Mouse (Mus musculus): ENCODE measurements around the gene Lama2. TPM values are rescaled to one million over a fixed set of nuclear protein-coding genes. Genes with fewer than 3 reads are reported as not detected.

The Lama2 gene
- polyA plus RNA-seq, 1 experiment from 2014 or later, result 22.3 TPM

DNA sequence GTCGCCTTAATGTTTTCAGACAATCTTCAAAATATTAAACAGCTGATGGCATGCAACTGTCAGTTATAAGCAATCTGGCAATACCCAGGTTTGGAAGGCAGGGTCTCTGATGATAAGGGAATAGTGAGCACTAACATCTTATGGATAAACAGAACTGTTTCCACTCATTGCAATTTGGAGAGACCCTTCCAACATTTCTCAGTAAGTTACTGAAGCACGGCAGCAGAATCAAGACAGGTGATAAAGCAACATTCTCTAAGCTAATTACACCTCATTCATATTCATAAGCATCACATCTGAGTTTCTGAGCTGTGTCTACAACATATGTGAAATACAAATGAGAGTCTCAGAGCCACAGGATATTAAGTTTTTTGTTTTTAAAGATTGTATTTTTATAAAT lies 542.4 kb downstream of the Lama2 start:
- no peak overlapping the region for H3K9ac ChIP-seq
- no peak overlapping the region for H3K4me3 ChIP-seq
- H3K36me3 ChIP-seq, result no peaks in the 10 kb centered on the region
- no peaks in the 10 kb centered on the region for H3K9me3 ChIP-seq
- H3K4me2 ChIP-seq, result no peak overlapping the region
- no peaks in the 10 kb centered on the region for H3K4me1 ChIP-seq
- H3K27me3 ChIP-seq, result no peaks in the 10 kb centered on the region
- no peak for ATAC-seq (ENCODE audit: insufficient number of reproducible peaks, insufficient read depth, low FRiP score, low TSS enrichment, low read depth)
- WGBS, result 82% methylated on average over 2 of the region's 2 CpGs
- no peak overlapping the region for H3K27ac ChIP-seq

DNA sequence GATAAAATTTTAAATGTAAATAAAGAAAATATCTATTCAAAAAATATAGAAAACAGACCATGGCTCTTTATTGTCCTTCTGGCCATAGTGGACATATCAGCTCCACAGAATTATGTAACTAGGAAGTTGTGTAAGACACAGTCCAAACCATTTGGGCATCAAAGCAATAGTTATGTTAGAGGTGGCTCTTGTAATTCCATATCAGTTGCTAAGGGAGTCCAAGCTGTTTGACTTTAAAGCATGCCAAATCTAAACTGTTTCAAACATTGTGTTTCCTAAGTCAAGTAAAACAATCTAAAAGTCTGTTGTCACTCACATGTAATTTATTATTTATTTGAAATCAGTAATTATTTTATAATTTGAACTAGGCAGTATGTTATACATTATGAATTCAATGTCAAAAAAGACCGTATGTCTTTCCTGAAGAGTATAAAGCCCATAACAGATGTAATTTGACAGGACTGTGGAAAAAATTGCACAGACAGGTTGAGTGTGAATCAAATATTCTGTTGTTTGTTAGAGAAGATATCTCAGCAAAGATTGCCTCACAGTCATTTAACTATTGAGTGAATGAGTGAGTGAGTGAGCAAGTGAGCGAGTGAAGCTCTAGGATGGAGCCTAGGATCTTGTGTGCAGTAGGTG lies 550.6 kb downstream of the Lama2 start:
- 79% methylated on average over 2 of the region's 2 CpGs for WGBS
- H3K27ac ChIP-seq, result no peak overlapping the region
- H3K27me3 ChIP-seq, result no peaks in the 10 kb centered on the region
- ATAC-seq (ENCODE audit: insufficient number of reproducible peaks, insufficient read depth, low FRiP score, low TSS enrichment, low read depth), result no peak
- no peaks in the 10 kb centered on the region for H3K9me3 ChIP-seq
- no peak overlapping the region for H3K4me3 ChIP-seq
- H3K4me1 ChIP-seq, result peaks cover 2% of the 10 kb centered on the region
- H3K4me2 ChIP-seq, result no peak overlapping the region
- no peak overlapping the region for H3K9ac ChIP-seq
- H3K36me3 ChIP-seq, result no peaks in the 10 kb centered on the region

DNA sequence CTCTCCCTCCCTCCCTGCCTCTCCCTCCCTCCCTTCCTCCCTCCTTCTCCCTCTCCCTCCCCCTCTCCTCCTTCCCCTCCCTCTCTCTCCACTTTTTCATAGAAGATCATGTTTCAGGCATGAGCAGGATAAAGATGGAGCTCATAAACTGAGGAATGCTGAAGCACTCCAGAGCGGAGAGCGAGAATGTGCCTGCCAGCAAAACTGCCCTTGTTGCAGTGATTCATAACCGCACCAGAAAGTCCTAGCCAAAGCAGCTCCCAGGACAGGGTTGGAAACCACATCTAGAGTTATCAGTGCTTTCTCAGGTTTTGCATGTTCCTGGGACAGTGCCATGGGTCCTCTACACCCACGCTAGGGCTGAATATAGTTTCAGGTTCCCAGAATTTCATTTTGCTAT lies 555.9 kb downstream of the Lama2 start:
- peak; percentile 64 for ATAC-seq (ENCODE audit: insufficient number of reproducible peaks, insufficient read depth, low FRiP score, low TSS enrichment, low read depth)
- H3K4me1 ChIP-seq, result peaks cover 5% of the 10 kb centered on the region
- H3K9ac ChIP-seq, result no peak overlapping the region
- no peaks in the 10 kb centered on the region for H3K9me3 ChIP-seq
- 10% methylated on average over 4 of the region's 4 CpGs for WGBS
- peak overlapping the region; percentile 29 for H3K4me2 ChIP-seq
- no peaks in the 10 kb centered on the region for H3K27me3 ChIP-seq
- H3K36me3 ChIP-seq, result no peaks in the 10 kb centered on the region
- peak overlapping the region; percentile 58; the same call in 1 of the 2 replicates for H3K27ac ChIP-seq
- 0 out of 2 replicates have a peak overlapping the region, but pooled peaks have one; percentile 5 for H3K4me3 ChIP-seq

- 60% methylated on average over 4 of the region's 4 CpGs for WGBS
- ATAC-seq (ENCODE audit: insufficient number of reproducible peaks, insufficient read depth, low FRiP score, low TSS enrichment, low read depth), result no peak
These were observed 565.1 kb downstream of the Lama2 start for GRCm38 (mm10) chr10:27054488-27054887.

GRCm38 (mm10) chr10:27047196-27047595 lies 572.4 kb downstream of the Lama2 start:
- H3K4me3 ChIP-seq, result no peak overlapping the region
- no peak overlapping the region for H3K4me2 ChIP-seq
- no peak overlapping the region for H3K27ac ChIP-seq
- no peaks in the 10 kb centered on the region for H3K27me3 ChIP-seq
- H3K4me1 ChIP-seq, result no peaks in the 10 kb centered on the region
- no peak for ATAC-seq (ENCODE audit: insufficient number of reproducible peaks, insufficient read depth, low FRiP score, low TSS enrichment, low read depth)
- 80% methylated on average over 2 of the region's 2 CpGs for WGBS
- H3K9me3 ChIP-seq, result no peaks in the 10 kb centered on the region
- H3K36me3 ChIP-seq, result no peaks in the 10 kb centered on the region
- H3K9ac ChIP-seq, result no peak overlapping the region

More at GRCm38 (mm10) chr10:27054488-27054887, 565.1 kb downstream of the Lama2 start:
- no peak overlapping the region for H3K4me2 ChIP-seq
- no peak overlapping the region for H3K4me3 ChIP-seq
- no peak overlapping the region for H3K27ac ChIP-seq
- no peak overlapping the region for H3K9ac ChIP-seq
- no peaks in the 10 kb centered on the region for H3K9me3 ChIP-seq
- no peaks in the 10 kb centered on the region for H3K4me1 ChIP-seq
- no peaks in the 10 kb centered on the region for H3K27me3 ChIP-seq
- no peaks in the 10 kb centered on the region for H3K36me3 ChIP-seq

DNA sequence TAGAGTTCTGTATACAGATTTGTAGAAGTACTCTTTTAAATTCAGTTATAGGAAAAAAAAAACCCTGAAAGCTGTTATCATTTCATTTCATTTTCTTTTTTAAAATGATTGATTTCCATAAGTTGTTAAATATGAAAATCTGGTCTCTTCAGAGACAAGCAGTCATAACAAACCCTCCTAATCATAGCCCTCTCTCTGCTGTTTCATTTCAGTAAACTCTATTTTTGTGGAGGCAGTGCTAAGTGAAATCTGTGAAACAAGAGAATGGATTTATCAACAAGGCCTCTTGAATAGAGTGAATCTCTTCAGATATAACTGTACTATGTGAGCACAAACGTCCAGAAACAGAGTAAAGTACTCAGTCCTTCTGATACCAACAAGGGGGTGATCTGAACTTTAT lies 577.7 kb downstream of the Lama2 start:
- Histone ChIP-seq H3K9me3 (no peaks in the 10 kb centered on the region), H3K4me2 (no peak overlapping the region), H3K9ac (no peak overlapping the region), H3K4me3 (no peak overlapping the region), H3K36me3 (no peaks in the 10 kb centered on the region), H3K4me1 (no peaks in the 10 kb centered on the region), H3K27me3 (no peaks in the 10 kb centered on the region), H3K27ac (no peak overlapping the region)
- ATAC-seq (ENCODE audit: insufficient number of reproducible peaks, insufficient read depth, low FRiP score, low TSS enrichment, low read depth), result no peak
- 43% methylated on average over 1 of the region's 1 CpGs for WGBS

DNA sequence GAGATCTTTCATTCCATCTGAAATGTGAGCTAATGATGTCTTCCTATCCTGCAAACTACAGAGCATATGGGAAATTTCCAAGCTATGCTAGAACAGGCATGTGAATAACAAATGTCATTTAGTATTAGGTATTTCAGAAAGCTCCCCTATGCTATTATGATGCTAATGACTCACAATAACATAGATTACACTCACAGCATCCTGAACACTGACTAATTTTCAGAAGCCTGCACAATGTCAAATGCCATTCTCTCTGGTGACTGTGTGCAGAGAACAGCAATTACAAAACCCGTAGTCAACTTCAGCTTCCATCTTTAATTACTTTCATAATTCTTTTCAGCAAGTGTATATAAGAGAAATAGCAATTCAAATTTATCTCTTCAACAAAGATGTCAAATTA lies 596.9 kb downstream of the Lama2 start:
- H3K9me3 ChIP-seq, result no peaks in the 10 kb centered on the region
- no peak for ATAC-seq (ENCODE audit: insufficient number of reproducible peaks, insufficient read depth, low FRiP score, low TSS enrichment, low read depth)

DNA sequence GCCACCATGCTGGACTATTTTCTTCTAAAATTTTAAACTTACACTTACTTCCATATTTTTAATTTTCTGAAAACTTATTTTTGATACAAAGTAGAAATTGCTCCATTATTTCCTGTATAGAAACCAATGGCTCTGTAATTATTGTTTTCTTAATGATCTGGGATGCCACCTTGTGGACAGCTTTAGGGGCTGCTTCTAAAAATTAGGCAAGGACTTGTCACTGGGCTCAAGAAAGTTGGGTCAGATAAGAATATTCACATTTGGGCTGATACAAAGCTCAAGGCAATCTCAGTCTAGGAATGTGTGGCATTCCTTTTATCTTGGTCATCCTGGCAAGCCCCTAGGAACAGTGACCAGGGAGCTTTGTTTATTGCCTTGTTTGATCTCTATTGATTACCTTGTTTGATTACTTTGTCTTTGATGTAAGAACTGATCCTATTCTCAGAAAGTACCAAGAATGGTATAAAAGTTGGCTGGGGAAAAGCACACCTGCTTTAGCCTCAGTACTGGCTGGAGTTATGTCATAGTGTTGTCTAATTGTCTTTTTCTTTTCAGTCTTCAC lies 606.7 kb downstream of the Lama2 start:
- H3K9me3 ChIP-seq, result no peaks in the 10 kb centered on the region
- no peaks in the 10 kb centered on the region for H3K4me1 ChIP-seq
- no peak for ATAC-seq (ENCODE audit: insufficient number of reproducible peaks, insufficient read depth, low FRiP score, low TSS enrichment, low read depth)
- H3K36me3 ChIP-seq, result no peaks in the 10 kb centered on the region
- no peak overlapping the region for H3K4me3 ChIP-seq
- no peak overlapping the region for H3K9ac ChIP-seq
- H3K27ac ChIP-seq, result no peak overlapping the region
- no peaks in the 10 kb centered on the region for H3K27me3 ChIP-seq
- H3K4me2 ChIP-seq, result no peak overlapping the region

More for the DNA sequence above, 596.9 kb downstream of the Lama2 start:
- Histone ChIP-seq H3K4me3 (no peak overlapping the region), H3K9ac (no peak overlapping the region), H3K27me3 (no peaks in the 10 kb centered on the region), H3K4me2 (no peak overlapping the region), H3K27ac (no peak overlapping the region), H3K4me1 (no peaks in the 10 kb centered on the region), H3K36me3 (no peaks in the 10 kb centered on the region)
- 72% methylated on average over 1 of the region's 1 CpGs for WGBS

DNA sequence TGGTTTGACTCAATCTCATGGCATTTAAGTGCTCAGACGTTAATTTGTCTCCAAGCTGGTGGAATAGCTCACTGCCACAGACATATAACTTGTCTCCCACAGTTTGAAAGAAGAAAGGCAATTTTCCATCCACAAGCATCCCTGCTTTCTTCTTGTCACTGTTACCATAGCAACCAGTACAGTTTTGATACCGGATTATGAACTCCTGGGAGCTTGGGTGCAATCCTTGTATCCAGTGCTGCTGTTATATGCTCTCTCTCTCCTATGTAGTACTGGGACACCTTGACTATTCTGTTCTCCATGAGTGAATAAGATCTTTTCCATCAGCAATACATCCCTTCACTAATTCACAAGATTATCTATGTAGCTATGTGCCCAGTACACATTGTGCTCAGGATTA lies 612.2 kb downstream of the Lama2 start:
- Histone ChIP-seq H3K4me2 (no peak overlapping the region), H3K4me1 (no peaks in the 10 kb centered on the region), H3K9me3 (no peaks in the 10 kb centered on the region), H3K4me3 (no peak overlapping the region), H3K27me3 (no peaks in the 10 kb centered on the region), H3K27ac (no peak overlapping the region), H3K36me3 (no peaks in the 10 kb centered on the region), H3K9ac (no peak overlapping the region)
- ATAC-seq (ENCODE audit: insufficient number of reproducible peaks, insufficient read depth, low FRiP score, low TSS enrichment, low read depth), result no peak
- 80% methylated on average over 2 of the region's 2 CpGs for WGBS

DNA sequence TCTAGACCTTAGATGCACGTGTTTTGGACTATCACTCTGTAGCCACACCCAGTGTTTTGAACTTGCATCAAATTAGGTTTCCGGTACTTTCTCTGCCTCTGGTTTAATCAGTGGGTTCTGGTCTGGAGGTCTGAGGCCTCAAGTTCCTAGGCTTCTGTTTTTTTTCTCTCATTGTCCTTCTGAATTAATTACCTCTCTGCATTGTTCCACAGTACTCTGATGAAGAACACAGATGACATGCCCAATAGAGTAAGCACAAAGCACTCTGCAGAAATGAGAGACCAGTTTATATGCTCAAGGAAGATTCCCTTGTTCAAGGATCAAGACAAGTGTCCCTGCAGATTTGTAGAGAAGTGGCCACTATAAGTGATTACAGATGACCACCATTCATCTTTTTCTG lies 613.8 kb downstream of the Lama2 start:
- H3K4me3 ChIP-seq, result no peak overlapping the region
- no peaks in the 10 kb centered on the region for H3K4me1 ChIP-seq
- no peak overlapping the region for H3K9ac ChIP-seq
- WGBS, result 74% methylated on average over 2 of the region's 2 CpGs
- no peaks in the 10 kb centered on the region for H3K27me3 ChIP-seq
- no peak for ATAC-seq (ENCODE audit: insufficient number of reproducible peaks, insufficient read depth, low FRiP score, low TSS enrichment, low read depth)
- no peak overlapping the region for H3K27ac ChIP-seq
- no peak overlapping the region for H3K4me2 ChIP-seq
- no peaks in the 10 kb centered on the region for H3K9me3 ChIP-seq
- H3K36me3 ChIP-seq, result no peaks in the 10 kb centered on the region

DNA sequence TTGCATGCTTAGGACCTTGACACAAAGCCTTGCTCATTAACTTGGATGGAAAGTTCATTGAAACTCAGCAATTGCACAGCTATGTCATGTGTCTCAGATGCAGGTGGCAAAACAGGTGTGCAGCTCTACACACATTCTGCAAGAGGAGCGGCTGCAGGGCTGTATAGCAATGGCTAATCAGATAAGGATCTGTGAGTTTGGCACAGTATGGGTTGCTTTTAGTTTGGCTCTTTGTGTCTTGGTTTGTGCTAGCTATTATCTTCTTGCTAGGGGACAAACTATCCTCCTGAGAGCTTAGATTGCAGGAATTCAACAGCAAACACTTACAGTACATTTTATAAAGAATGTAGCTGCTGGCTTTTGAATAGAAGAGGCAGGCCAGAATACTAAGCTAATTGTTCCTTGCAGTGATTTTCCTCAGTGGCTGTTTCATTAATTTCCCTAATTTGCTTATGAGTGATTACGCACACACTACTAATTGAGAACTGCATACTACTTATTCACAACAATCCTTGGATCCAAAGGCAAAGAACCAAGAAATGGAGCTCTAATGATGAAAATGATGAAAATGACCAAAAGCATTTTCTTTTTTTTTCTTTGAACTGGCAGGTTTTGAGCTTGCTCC lies 617.9 kb downstream of the Lama2 start:
- H3K4me1 ChIP-seq, result no peaks in the 10 kb centered on the region
- no peak overlapping the region for H3K9ac ChIP-seq
- H3K27ac ChIP-seq, result no peak overlapping the region
- ATAC-seq (ENCODE audit: insufficient number of reproducible peaks, insufficient read depth, low FRiP score, low TSS enrichment, low read depth), result no peak
- H3K4me2 ChIP-seq, result no peak overlapping the region
- H3K27me3 ChIP-seq, result no peaks in the 10 kb centered on the region
- 76% methylated on average over 2 of the region's 2 CpGs for WGBS
- no peaks in the 10 kb centered on the region for H3K36me3 ChIP-seq
- no peaks in the 10 kb centered on the region for H3K9me3 ChIP-seq
- no peak overlapping the region for H3K4me3 ChIP-seq

GRCm38 (mm10) chr10:26996684-26997083 lies 622.9 kb downstream of the Lama2 start:
- Histone ChIP-seq H3K36me3 (no peaks in the 10 kb centered on the region), H3K27me3 (no peaks in the 10 kb centered on the region), H3K4me3 (no peak overlapping the region), H3K4me1 (no peaks in the 10 kb centered on the region), H3K9ac (no peak overlapping the region), H3K27ac (no peak overlapping the region), H3K4me2 (no peak overlapping the region), H3K9me3 (no peaks in the 10 kb centered on the region)
- no peak for ATAC-seq (ENCODE audit: insufficient number of reproducible peaks, insufficient read depth, low FRiP score, low TSS enrichment, low read depth)
